Mouse (Mus musculus) G1E (cell line): Measurements from ENCODE around the gene Folr2. TPM values are rescaled to one million over a fixed set of nuclear protein-coding genes. Genes with fewer than 3 reads are reported as not detected.

Source experiments
- ATAC-seq: 2 replicates; pipeline ENCODE4 v1.8.0; 2016; ENCODE audit warnings: mild to moderate bottlenecking; ENCODE audit not compliant: insufficient number of reproducible peaks, poor library complexity, low FRiP score, severe bottlenecking; ENCODE audit errors: extremely low read depth
- DNase-seq: peaks from one replicate; pipeline ENCODE4 v3.0.0; 2012; ENCODE audit warnings: low spot score
- H3K27me3 ChIP-seq: 2 replicates; pipeline ENCODE4 v1.6.1; 2012; ENCODE audit warnings: mild to moderate bottlenecking, low read length, inconsistent platforms; ENCODE audit not compliant: insufficient read depth
- H3K36me3 ChIP-seq: replicated peaks from 2 replicates; pipeline ENCODE3; 2012; ENCODE audit warnings: mild to moderate bottlenecking, inconsistent platforms
- H3K4me1 ChIP-seq: 2 replicates; pipeline ENCODE4 v1.6.1; 2012; ENCODE audit warnings: low read depth, low read length, inconsistent platforms, mixed read lengths; ENCODE audit not compliant: insufficient read depth
- H3K4me3 ChIP-seq: 2 replicates; pipeline ENCODE4 v1.5.1; 2012; ENCODE audit warnings: low read depth, mild to moderate bottlenecking, inconsistent platforms, low read length, moderate library complexity, mixed read lengths
- H3K9me3 ChIP-seq: replicated peaks from 2 replicates; pipeline ENCODE4 v1.6.1; 2012; ENCODE audit warnings: inconsistent platforms
- CTCF ChIP-seq: IDR thresholded peaks from 2 replicates; pipeline ENCODE4 v1.5.1; 2012; ENCODE audit warnings: low read depth, low read length, inconsistent platforms, mixed read lengths
- GATA1 ChIP-seq: IDR thresholded peaks from 2 replicates; pipeline ENCODE4 v1.6.1; 2012; ENCODE audit warnings: borderline replicate concordance, low read length, inconsistent platforms, mixed read lengths
- GATA2 ChIP-seq: IDR thresholded peaks from 2 replicates; pipeline ENCODE4 v1.6.1; 2012; ENCODE audit warnings: low read depth, low read length, inconsistent platforms, borderline replicate concordance
- POLR2AphosphoS5 ChIP-seq: IDR thresholded peaks from 2 replicates; pipeline ENCODE4 v1.6.1; 2012; ENCODE audit warnings: low read depth, low read length, inconsistent platforms; ENCODE audit not compliant: insufficient replicate concordance
- TAL1 ChIP-seq: conservative IDR thresholded peaks from 2 replicates; pipeline ENCODE4 v1.6.1; 2012; ENCODE audit warnings: low read depth, low read length, inconsistent platforms, mixed read lengths
- polyA plus RNA-seq: library from polyadenylated mRNA; stranded (reverse); fragments of >175 nt; gene quantifications from 2 replicates; pipeline ENCODE4 v1.2.3, GENCODE M21; 2012
- total RNA-seq, 2 experiments: library from RNA; stranded (forward) in 1 of 2; stranded (reverse) in 1 of 2; fragments of 200-1000 nt in 1 of 2; fragments of >200 nt in 1 of 2; fragmentation: Nextera tagmentation in 1 of 2; gene quantifications; 2 replicates each; pipeline ENCODE4 v1.2.3; 2014 to 2017

Folr2 gene
- total and polyA plus RNA-seq, 3 experiments = not detected

- no peaks in the 10 kb centered on the region for H3K4me1 ChIP-seq
- no peak for DNase-seq
- ATAC-seq = no peak
- H3K9me3 ChIP-seq = no peaks in the 10 kb centered on the region
- TF ChIP-seq POLR2AphosphoS5 (no peak), CTCF (no peak), TAL1 (no peak), GATA2 (no peak)
- H3K4me3 ChIP-seq = no peak overlapping the region
- peaks cover 20% of the 10 kb centered on the region for H3K27me3 ChIP-seq
- H3K36me3 ChIP-seq = no peaks in the 10 kb centered on the region
Observed at GRCm38 (mm10) chr7:101858362-101858761, 1.4 kb upstream of the Folr2 start.

GRCm38 (mm10) chr7:101853816-101854215, 3.2 kb downstream of the Folr2 start:
- H3K36me3 ChIP-seq = no peaks in the 10 kb centered on the region
- H3K27me3 ChIP-seq = peaks cover 18% of the 10 kb centered on the region
- H3K4me3 ChIP-seq = no peak overlapping the region
- H3K4me1 ChIP-seq = no peaks in the 10 kb centered on the region
- TF ChIP-seq GATA1 (no peak), GATA2 (no peak), POLR2AphosphoS5 (no peak), TAL1 (no peak)
- no peaks in the 10 kb centered on the region for H3K9me3 ChIP-seq
- no peak for DNase-seq
- ATAC-seq = no peak

GRCm38 (mm10) chr7:101852846-101853245, 4.1 kb downstream of the Folr2 start:
- H3K9me3 ChIP-seq = no peaks in the 10 kb centered on the region
- H3K27me3 ChIP-seq = peaks cover 15% of the 10 kb centered on the region
- TF ChIP-seq GATA2 = no peak
- DNase-seq (no peak), ATAC-seq (no peak)
- H3K36me3 ChIP-seq = no peaks in the 10 kb centered on the region
- no peak overlapping the region for H3K4me3 ChIP-seq
- H3K4me1 ChIP-seq = no peaks in the 10 kb centered on the region

GRCm38 (mm10) chr7:101851689-101852088, 5.3 kb downstream of the Folr2 start:
- H3K9me3 ChIP-seq = no peaks in the 10 kb centered on the region
- H3K4me1 ChIP-seq = no peaks in the 10 kb centered on the region
- ATAC-seq (no peak), DNase-seq (no peak)
- no peak overlapping the region for H3K4me3 ChIP-seq
- no peaks in the 10 kb centered on the region for H3K36me3 ChIP-seq
- TF ChIP-seq POLR2AphosphoS5 = no peak
- no peak for TF ChIP-seq TAL1
- TF ChIP-seq GATA1 = no peak
- TF ChIP-seq GATA2 = no peak
- no peak for TF ChIP-seq CTCF
- peaks cover 11% of the 10 kb centered on the region for H3K27me3 ChIP-seq

- Histone ChIP-seq H3K4me1 (peaks cover 3% of the 10 kb centered on the region), H3K36me3 (no peaks in the 10 kb centered on the region), H3K9me3 (no peaks in the 10 kb centered on the region), H3K27me3 (peaks cover 19% of the 10 kb centered on the region), H3K4me3 (no peak overlapping the region)
- TF ChIP-seq TAL1 (no peak), GATA2 (no peak), GATA1 (no peak), POLR2AphosphoS5 (no peak), CTCF (no peak)
- ATAC-seq (no peak), DNase-seq (no peak)
Observed at GRCm38 (mm10) chr7:101847934-101848333, 9.1 kb downstream of the Folr2 start.

- no peak for DNase-seq
- H3K36me3 ChIP-seq = no peaks in the 10 kb centered on the region
- ATAC-seq = no peak
- TF ChIP-seq POLR2AphosphoS5 (no peak), GATA2 (no peak), CTCF (no peak), TAL1 (no peak), GATA1 (no peak)
- peaks cover 3% of the 10 kb centered on the region for H3K4me1 ChIP-seq
- no peaks in the 10 kb centered on the region for H3K9me3 ChIP-seq
- no peak overlapping the region for H3K4me3 ChIP-seq
- H3K27me3 ChIP-seq = peaks cover 23% of the 10 kb centered on the region
Observed at GRCm38 (mm10) chr7:101844186-101844585, 12.8 kb downstream of the Folr2 start.
